Mouse (Mus musculus) limb, embryonic 14.5 days (tissue): ENCODE results near the gene Rab3a. TPM values are rescaled to one million over a fixed set of nuclear protein-coding genes. Genes with fewer than 3 reads are reported as not detected.

Experiments
- ATAC-seq: fragments of 200-750 bp; cut with Nextera tagmentation; 2 replicates; pipeline ENCODE4 v1.8.0; 2017; ENCODE audit warnings: low read depth, moderate number of reproducible peaks, moderate TSS enrichment; ENCODE audit not compliant: low FRiP score
- DNase-seq: peaks from one replicate; pipeline ENCODE4 v3.0.0-alpha.2; 2015; ENCODE audit warnings: low spot score
- H3K27ac ChIP-seq: fragments of 300-500 bp; sonication (generic); replicated peaks from 2 replicates; pipeline ENCODE4 v1.5.1; 2014; ENCODE audit warnings: low read depth, mild to moderate bottlenecking, low read length, moderate library complexity, mixed read lengths
- H3K27me3 ChIP-seq: fragments of 300-500 bp; sonication (generic); 2 replicates; pipeline ENCODE4 v1.6.1; 2014; ENCODE audit warnings: low read length, mixed read lengths; ENCODE audit not compliant: control insufficient read depth, insufficient read depth
- H3K36me3 ChIP-seq: fragments of 300-500 bp; sonication (generic); 2 replicates; pipeline ENCODE4 v1.6.1; 2014; ENCODE audit warnings: mild to moderate bottlenecking, low read length, moderate library complexity, mixed read lengths; ENCODE audit not compliant: control insufficient read depth, insufficient read depth
- H3K4me1 ChIP-seq: fragments of 300-500 bp; sonication (generic); 2 replicates; pipeline ENCODE4 v1.6.1; 2014; ENCODE audit warnings: antibody characterized with exemption, low read length, mixed read lengths; ENCODE audit not compliant: control insufficient read depth, insufficient read depth
- H3K4me2 ChIP-seq: fragments of 300-500 bp; sonication (generic); replicated peaks from 2 replicates; pipeline ENCODE4 v1.6.1; 2014; ENCODE audit warnings: low read depth, mild to moderate bottlenecking, low read length, moderate library complexity; ENCODE audit not compliant: severe bottlenecking
- H3K4me3 ChIP-seq: fragments of 300-500 bp; sonication (generic); replicated peaks from 2 replicates; pipeline ENCODE4 v1.5.1; 2014; ENCODE audit warnings: low read length
- H3K9ac ChIP-seq: fragments of 300-500 bp; sonication (generic); 2 replicates; pipeline ENCODE4 v1.6.1; 2014; ENCODE audit warnings: mild to moderate bottlenecking, low read depth, low read length, moderate library complexity; ENCODE audit not compliant: severe bottlenecking
- H3K9me3 ChIP-seq: fragments of 300-500 bp; sonication (generic); 2 replicates; pipeline ENCODE4 v1.6.1; 2016; ENCODE audit warnings: low read length; ENCODE audit not compliant: control insufficient read depth
- POLR2A ChIP-seq: fragments of 200-500 bp; IDR thresholded peaks from 2 replicates; pipeline ENCODE4 v1.8.0; 2012; ENCODE audit warnings: inconsistent platforms, mild to moderate bottlenecking, moderate library complexity, borderline replicate concordance; ENCODE audit not compliant: insufficient read depth, insufficient read length; ENCODE audit errors: extremely low read depth
- WGBS: fragments of 180-500 bp; shearing (Covaris S2); extraction: QIAGEN DNeasy Blood & Tissue Kit; methylation state at CpG from one replicate; pipeline ENCODE4 v1.1.7; 2014; 5-methylcytosine and 5-hydroxymethylcytosine counted together
- polyA plus RNA-seq, 2 experiments: library from polyadenylated mRNA; depleted of rRNA in 1 of 2; stranded (reverse) in 1 of 2; unstranded in 1 of 2; fragments of >200 nt; fragmentation: Nextera tagmentation in 1 of 2; extraction: Ambion mirVana in 1 of 2; gene quantifications; 2 replicates each; pipeline versions ENCODE4 v1.2.1 to v1.2.3; 2012 to 2014

Rab3a gene
- polyA plus RNA-seq, 2 experiments = 20.1 to 27.2 TPM

- Histone ChIP-seq H3K4me1 (peaks cover 5% of the 10 kb centered on the region; the same call in 1 of the 2 replicates), H3K36me3 (no peaks in the 10 kb centered on the region), H3K9ac (no peak overlapping the region), H3K27ac (no peak overlapping the region), H3K27me3 (peaks cover 53% of the 10 kb centered on the region), H3K9me3 (no peaks in the 10 kb centered on the region), H3K4me2 (no peak overlapping the region), H3K4me3 (no peak overlapping the region)
- DNase-seq (no peak), ATAC-seq (no peak)
- 86% methylated on average over 18 of the region's 18 CpGs for WGBS
- TF ChIP-seq POLR2A = no peak
Observed at GRCm38 (mm10) chr8:70747211-70747890, 7.1 kb upstream of the Rab3a start.

GRCm38 (mm10) chr8:70748246-70749096, 6.0 kb upstream of the Rab3a start:
- peaks cover 42% of the 10 kb centered on the region for H3K27me3 ChIP-seq
- no peak for DNase-seq

GRCm38 (mm10) chr8:70749097-70749674, 5.3 kb upstream of the Rab3a start:
- Histone ChIP-seq H3K27me3 (peaks cover 35% of the 10 kb centered on the region), H3K36me3 (no peaks in the 10 kb centered on the region), H3K27ac (no peak overlapping the region), H3K4me3 (no peak overlapping the region), H3K9ac (no peak overlapping the region), H3K4me1 (peaks cover 13% of the 10 kb centered on the region), H3K4me2 (no peak overlapping the region), H3K9me3 (no peaks in the 10 kb centered on the region)
- 77% methylated on average over 19 of the region's 19 CpGs for WGBS
- no peak for TF ChIP-seq POLR2A
- no peak for ATAC-seq
- DNase-seq = no peak

More at GRCm38 (mm10) chr8:70748246-70749096, 6.0 kb upstream of the Rab3a start:
- ATAC-seq = no peak
- H3K4me2 ChIP-seq = no peak overlapping the region
- no peak overlapping the region for H3K4me3 ChIP-seq
- 89% methylated on average over 23 of the region's 23 CpGs for WGBS
- no peak for TF ChIP-seq POLR2A
- no peak overlapping the region for H3K27ac ChIP-seq
- no peak overlapping the region for H3K9ac ChIP-seq
- H3K36me3 ChIP-seq = no peaks in the 10 kb centered on the region
- H3K9me3 ChIP-seq = no peaks in the 10 kb centered on the region
- peaks cover 14% of the 10 kb centered on the region for H3K4me1 ChIP-seq

- no peak overlapping the region for H3K27ac ChIP-seq
- peaks cover 25% of the 10 kb centered on the region for H3K27me3 ChIP-seq
- no peak for TF ChIP-seq POLR2A
- peaks cover 15% of the 10 kb centered on the region for H3K4me1 ChIP-seq
- no peak for DNase-seq
- 75% methylated on average over 13 of the region's 13 CpGs for WGBS
- H3K4me3 ChIP-seq = no peak overlapping the region
- H3K36me3 ChIP-seq = no peaks in the 10 kb centered on the region
- no peak overlapping the region for H3K4me2 ChIP-seq
- H3K9me3 ChIP-seq = no peaks in the 10 kb centered on the region
- ATAC-seq = no peak
- H3K9ac ChIP-seq = no peak overlapping the region
Observed at GRCm38 (mm10) chr8:70750128-70750680, 4.3 kb upstream of the Rab3a start.
